Mouse (Mus musculus): ENCODE data around the gene Plekha3. TPM values are rescaled to one million over a fixed set of nuclear protein-coding genes. Genes with fewer than 3 reads are reported as not detected.

The Plekha3 gene
- polyA plus RNA-seq, 1 experiment from 2014 or later = 9.5 TPM

DNA sequence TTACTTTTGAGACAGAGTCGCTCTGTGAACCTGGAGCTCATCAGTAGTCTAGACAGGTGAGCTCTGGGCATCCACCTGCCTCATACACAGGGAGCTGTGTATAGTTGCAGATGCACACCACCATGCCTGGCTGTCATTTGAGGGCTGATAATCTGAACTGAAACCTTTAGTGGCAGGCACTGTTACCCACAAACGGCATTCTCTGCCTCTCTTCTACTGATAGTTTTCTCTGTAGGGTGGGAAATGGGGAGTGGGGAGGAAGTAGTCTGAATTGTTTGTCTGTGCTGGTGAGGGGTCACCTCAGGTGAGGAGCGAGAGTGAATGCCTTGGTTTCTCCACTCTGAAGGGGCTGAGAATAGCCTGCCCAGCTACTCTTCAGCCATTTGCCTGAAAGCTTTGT lies 12.5 kb downstream of the Plekha3 start:
- H3K27me3 ChIP-seq (replicated peaks; ENCODE audit: control insufficient read depth, insufficient read depth, low read length) = no peaks in the 10 kb centered on the region
- peaks cover 2% of the 10 kb centered on the region; the same call in 1 of the 2 replicates for H3K4me1 ChIP-seq (replicated peaks; ENCODE audit: control insufficient read depth, insufficient read depth, low read length)
- H3K9ac ChIP-seq (ENCODE audit: low read depth, low read length) = no peak overlapping the region
- H3K27ac ChIP-seq (ENCODE audit: low read depth, low read length) = no peak overlapping the region
- H3K4me3 ChIP-seq (ENCODE audit: low read depth, low read length) = no peak overlapping the region
- H3K9me3 ChIP-seq (ENCODE audit: control insufficient read depth, low read length) = no peaks in the 10 kb centered on the region
- ATAC-seq (replicated peaks; ENCODE audit: low FRiP score) = no peak
- no peak for DNase-seq (ENCODE audit: low spot score)
- WGBS = 64% methylated on average over 3 of the region's 3 CpGs
- no peak overlapping the region for H3K4me2 ChIP-seq
- peaks cover 34% of the 10 kb centered on the region for H3K36me3 ChIP-seq (ENCODE audit: control insufficient read depth, insufficient read depth, low read length)

- DNase-seq (ENCODE audit: low spot score) (no peak), ATAC-seq (replicated peaks; ENCODE audit: low FRiP score) (0 out of 2 replicates have a peak, but pooled peaks have one; percentile 51)
- Histone ChIP-seq H3K27ac (ENCODE audit: low read depth, low read length) (no peak overlapping the region), H3K36me3 (ENCODE audit: control insufficient read depth, insufficient read depth, low read length) (peaks cover 32% of the 10 kb centered on the region), H3K4me1 (replicated peaks; ENCODE audit: control insufficient read depth, insufficient read depth, low read length) (peaks cover 2% of the 10 kb centered on the region; the same call in 1 of the 2 replicates), H3K9ac (ENCODE audit: low read depth, low read length) (no peak overlapping the region), H3K27me3 (replicated peaks; ENCODE audit: control insufficient read depth, insufficient read depth, low read length) (no peaks in the 10 kb centered on the region), H3K9me3 (ENCODE audit: control insufficient read depth, low read length) (no peaks in the 10 kb centered on the region), H3K4me2 (no peak overlapping the region), H3K4me3 (ENCODE audit: low read depth, low read length) (no peak overlapping the region)
- WGBS = 48% methylated on average over 7 of the region's 7 CpGs
Observed at GRCm38 (mm10) chr2:76688162-76688561, 13.1 kb downstream of the Plekha3 start.

- Histone ChIP-seq H3K4me1 (replicated peaks; ENCODE audit: control insufficient read depth, insufficient read depth, low read length) (peaks cover 2% of the 10 kb centered on the region; the same call in 1 of the 2 replicates), H3K4me3 (ENCODE audit: low read depth, low read length) (no peak overlapping the region), H3K4me2 (no peak overlapping the region), H3K27me3 (replicated peaks; ENCODE audit: control insufficient read depth, insufficient read depth, low read length) (no peaks in the 10 kb centered on the region), H3K9ac (ENCODE audit: low read depth, low read length) (no peak overlapping the region), H3K27ac (ENCODE audit: low read depth, low read length) (no peak overlapping the region), H3K9me3 (ENCODE audit: control insufficient read depth, low read length) (no peaks in the 10 kb centered on the region), H3K36me3 (ENCODE audit: control insufficient read depth, insufficient read depth, low read length) (peaks cover 39% of the 10 kb centered on the region)
- ATAC-seq (replicated peaks; ENCODE audit: low FRiP score) (no peak), DNase-seq (ENCODE audit: low spot score) (no peak)
- 76% methylated on average over 12 of the region's 12 CpGs for WGBS
Observed at GRCm38 (mm10) chr2:76690436-76691204, 15.5 kb downstream of the Plekha3 start.

DNA sequence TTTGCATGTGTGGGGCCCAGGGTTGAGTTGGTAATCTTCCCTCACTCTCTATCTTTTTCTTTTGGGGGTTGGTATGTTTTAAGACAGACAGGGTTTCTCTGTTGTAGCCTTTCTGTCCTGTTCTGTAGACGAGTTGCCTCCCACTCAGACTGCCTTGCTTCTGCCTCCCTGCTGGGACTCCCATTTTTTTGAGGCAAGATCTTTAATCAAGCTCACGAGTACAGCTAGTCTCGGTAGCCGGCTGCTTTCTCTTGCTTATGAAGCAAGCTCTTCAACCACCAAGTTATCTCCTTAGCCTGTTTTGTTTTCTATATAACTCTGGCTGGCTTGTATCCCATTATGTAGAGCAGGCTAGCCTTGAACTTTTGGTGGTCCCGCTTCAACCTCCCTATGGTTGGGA lies 18.7 kb downstream of the Plekha3 start:
- DNase-seq (ENCODE audit: low spot score) (no peak), ATAC-seq (replicated peaks; ENCODE audit: low FRiP score) (no peak)
- no peak overlapping the region for H3K4me2 ChIP-seq
- H3K9me3 ChIP-seq (ENCODE audit: control insufficient read depth, low read length) = no peaks in the 10 kb centered on the region
- no peak overlapping the region for H3K9ac ChIP-seq (ENCODE audit: low read depth, low read length)
- H3K36me3 ChIP-seq (ENCODE audit: control insufficient read depth, insufficient read depth, low read length) = peaks cover 16% of the 10 kb centered on the region; the same call in 1 of the 2 replicates
- H3K4me3 ChIP-seq (ENCODE audit: low read depth, low read length) = no peak overlapping the region
- H3K27ac ChIP-seq (ENCODE audit: low read depth, low read length) = no peak overlapping the region
- no peaks in the 10 kb centered on the region for H3K27me3 ChIP-seq (replicated peaks; ENCODE audit: control insufficient read depth, insufficient read depth, low read length)
- H3K4me1 ChIP-seq (replicated peaks; ENCODE audit: control insufficient read depth, insufficient read depth, low read length) = no peaks in the 10 kb centered on the region
- 85% methylated on average over 5 of the region's 5 CpGs for whole genome bisulfite sequencing

- peaks cover 15% of the 10 kb centered on the region; the same call in 1 of the 2 replicates for H3K36me3 ChIP-seq (ENCODE audit: control insufficient read depth, insufficient read depth, low read length)
- H3K4me1 ChIP-seq (replicated peaks; ENCODE audit: control insufficient read depth, insufficient read depth, low read length) = no peaks in the 10 kb centered on the region
- H3K27ac ChIP-seq (ENCODE audit: low read depth, low read length) = no peak overlapping the region
- no peaks in the 10 kb centered on the region for H3K27me3 ChIP-seq (replicated peaks; ENCODE audit: control insufficient read depth, insufficient read depth, low read length)
- no peak for ATAC-seq (replicated peaks; ENCODE audit: low FRiP score)
- no peaks in the 10 kb centered on the region for H3K9me3 ChIP-seq (ENCODE audit: control insufficient read depth, low read length)
- DNase-seq (ENCODE audit: low spot score) = no peak
- H3K9ac ChIP-seq (ENCODE audit: low read depth, low read length) = no peak overlapping the region
- no peak overlapping the region for H3K4me2 ChIP-seq
- 67% methylated on average over 6 of the region's 6 CpGs for WGBS
- no peak overlapping the region for H3K4me3 ChIP-seq (ENCODE audit: low read depth, low read length)
Observed at GRCm38 (mm10) chr2:76695290-76695689, 20.2 kb downstream of the Plekha3 start.

GRCm38 (mm10) chr2:76702188-76702587 lies 27.1 kb downstream of the Plekha3 start:
- DNase-seq (ENCODE audit: low spot score) (no peak), ATAC-seq (replicated peaks; ENCODE audit: low FRiP score) (no peak)
- Histone ChIP-seq H3K4me2 (no peak overlapping the region), H3K4me3 (ENCODE audit: low read depth, low read length) (no peak overlapping the region), H3K9me3 (ENCODE audit: control insufficient read depth, low read length) (no peaks in the 10 kb centered on the region), H3K4me1 (replicated peaks; ENCODE audit: control insufficient read depth, insufficient read depth, low read length) (no peaks in the 10 kb centered on the region), H3K27ac (ENCODE audit: low read depth, low read length) (no peak overlapping the region), H3K9ac (ENCODE audit: low read depth, low read length) (no peak overlapping the region), H3K36me3 (ENCODE audit: control insufficient read depth, insufficient read depth, low read length) (no peaks in the 10 kb centered on the region), H3K27me3 (replicated peaks; ENCODE audit: control insufficient read depth, insufficient read depth, low read length) (no peaks in the 10 kb centered on the region)
- WGBS = 83% methylated on average over 3 of the region's 3 CpGs

- Histone ChIP-seq H3K4me3 (ENCODE audit: low read depth, low read length) (no peak overlapping the region), H3K4me2 (no peak overlapping the region), H3K27ac (ENCODE audit: low read depth, low read length) (no peak overlapping the region), H3K9me3 (ENCODE audit: control insufficient read depth, low read length) (no peaks in the 10 kb centered on the region), H3K36me3 (ENCODE audit: control insufficient read depth, insufficient read depth, low read length) (no peaks in the 10 kb centered on the region), H3K4me1 (replicated peaks; ENCODE audit: control insufficient read depth, insufficient read depth, low read length) (no peaks in the 10 kb centered on the region), H3K27me3 (replicated peaks; ENCODE audit: control insufficient read depth, insufficient read depth, low read length) (no peaks in the 10 kb centered on the region), H3K9ac (ENCODE audit: low read depth, low read length) (no peak overlapping the region)
- DNase-seq (ENCODE audit: low spot score) (no peak), ATAC-seq (replicated peaks; ENCODE audit: low FRiP score) (no peak)
- WGBS = 79% methylated on average over 5 of the region's 5 CpGs
Observed at GRCm38 (mm10) chr2:76702751-76703150, 27.7 kb downstream of the Plekha3 start.

GRCm38 (mm10) chr2:76705655-76706054 lies 30.6 kb downstream of the Plekha3 start:
- no peaks in the 10 kb centered on the region for H3K27me3 ChIP-seq (replicated peaks; ENCODE audit: control insufficient read depth, insufficient read depth, low read length)
- H3K9ac ChIP-seq (ENCODE audit: low read depth, low read length) = no peak overlapping the region
- 92% methylated on average over 13 of the region's 13 CpGs for WGBS
- H3K27ac ChIP-seq (ENCODE audit: low read depth, low read length) = no peak overlapping the region
- H3K4me2 ChIP-seq = no peak overlapping the region
- peaks cover 8% of the 10 kb centered on the region; the same call in 1 of the 2 replicates for H3K36me3 ChIP-seq (ENCODE audit: control insufficient read depth, insufficient read depth, low read length)
- ATAC-seq (replicated peaks; ENCODE audit: low FRiP score) = no peak
- no peaks in the 10 kb centered on the region for H3K4me1 ChIP-seq (replicated peaks; ENCODE audit: control insufficient read depth, insufficient read depth, low read length)
- peaks cover 12% of the 10 kb centered on the region for H3K9me3 ChIP-seq (ENCODE audit: control insufficient read depth, low read length)
- H3K4me3 ChIP-seq (ENCODE audit: low read depth, low read length) = no peak overlapping the region
- no peak for DNase-seq (ENCODE audit: low spot score)

GRCm38 (mm10) chr2:76708512-76708911 lies 33.4 kb downstream of the Plekha3 start:
- Histone ChIP-seq H3K4me3 (ENCODE audit: low read depth, low read length) (no peak overlapping the region), H3K27me3 (replicated peaks; ENCODE audit: control insufficient read depth, insufficient read depth, low read length) (no peaks in the 10 kb centered on the region), H3K4me2 (no peak overlapping the region), H3K4me1 (replicated peaks; ENCODE audit: control insufficient read depth, insufficient read depth, low read length) (no peaks in the 10 kb centered on the region), H3K36me3 (ENCODE audit: control insufficient read depth, insufficient read depth, low read length) (peaks cover 8% of the 10 kb centered on the region; the same call in 1 of the 2 replicates), H3K9ac (ENCODE audit: low read depth, low read length) (no peak overlapping the region), H3K27ac (ENCODE audit: low read depth, low read length) (no peak overlapping the region), H3K9me3 (ENCODE audit: control insufficient read depth, low read length) (peaks cover 18% of the 10 kb centered on the region)
- ATAC-seq (replicated peaks; ENCODE audit: low FRiP score) (no peak), DNase-seq (ENCODE audit: low spot score) (no peak)
- WGBS = 77% methylated on average over 3 of the region's 3 CpGs
